Mouse (Mus musculus): ENCODE results near the gene Mcoln2. TPM values are rescaled to one million over a fixed set of nuclear protein-coding genes. Genes with fewer than 3 reads are reported as not detected.

Gene Mcoln2
- 1.9 TPM for polyA plus RNA-seq (2017; shearing (Covaris generic))

DNA sequence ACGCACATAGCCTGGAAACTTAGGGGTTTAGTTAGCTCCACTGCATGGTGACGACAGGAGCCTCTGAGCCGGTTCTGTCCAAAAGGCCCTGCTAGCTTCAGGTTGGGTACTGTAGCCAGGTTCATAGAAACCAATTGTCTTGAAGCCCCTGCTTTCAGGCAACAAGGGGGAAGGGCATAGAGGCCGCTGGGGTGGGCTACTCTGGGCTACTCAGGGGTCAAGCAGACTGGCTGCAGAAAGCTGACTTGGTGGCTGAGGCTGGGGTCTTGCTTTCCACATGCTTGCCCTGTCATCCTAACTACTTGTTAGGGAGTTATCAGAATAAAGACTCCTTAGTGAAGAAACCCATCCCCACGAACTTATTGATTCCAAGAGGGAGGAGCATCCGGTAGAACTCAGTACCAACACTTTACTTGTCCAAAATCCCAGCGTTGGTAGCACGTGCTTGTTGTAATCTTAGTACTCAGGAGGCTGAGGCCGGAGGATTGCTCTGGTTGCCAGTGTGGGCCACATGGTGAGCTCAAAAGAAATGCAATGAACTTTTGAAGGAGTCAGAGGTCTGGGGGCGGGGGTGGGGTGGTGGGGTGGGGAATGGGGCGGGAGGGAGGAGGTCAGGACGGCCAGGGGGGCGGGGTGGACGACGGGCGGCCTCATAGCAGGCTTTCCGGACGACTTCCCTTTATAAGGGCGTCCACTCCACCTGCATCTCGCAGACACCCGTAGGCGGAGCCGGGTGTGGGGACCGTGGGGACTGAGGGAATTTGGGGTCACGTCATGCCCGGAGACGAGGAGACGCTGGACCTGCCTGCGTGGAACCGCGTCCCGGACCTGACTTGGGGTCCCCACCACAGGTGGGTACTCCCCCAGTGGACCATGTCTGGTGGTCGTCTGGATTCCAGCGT lies at the start of gene Mcoln2:
TSS of gene Mcoln2 (plus strand) at position 678 of the 902 bp plus-strand sequence.

DNA sequence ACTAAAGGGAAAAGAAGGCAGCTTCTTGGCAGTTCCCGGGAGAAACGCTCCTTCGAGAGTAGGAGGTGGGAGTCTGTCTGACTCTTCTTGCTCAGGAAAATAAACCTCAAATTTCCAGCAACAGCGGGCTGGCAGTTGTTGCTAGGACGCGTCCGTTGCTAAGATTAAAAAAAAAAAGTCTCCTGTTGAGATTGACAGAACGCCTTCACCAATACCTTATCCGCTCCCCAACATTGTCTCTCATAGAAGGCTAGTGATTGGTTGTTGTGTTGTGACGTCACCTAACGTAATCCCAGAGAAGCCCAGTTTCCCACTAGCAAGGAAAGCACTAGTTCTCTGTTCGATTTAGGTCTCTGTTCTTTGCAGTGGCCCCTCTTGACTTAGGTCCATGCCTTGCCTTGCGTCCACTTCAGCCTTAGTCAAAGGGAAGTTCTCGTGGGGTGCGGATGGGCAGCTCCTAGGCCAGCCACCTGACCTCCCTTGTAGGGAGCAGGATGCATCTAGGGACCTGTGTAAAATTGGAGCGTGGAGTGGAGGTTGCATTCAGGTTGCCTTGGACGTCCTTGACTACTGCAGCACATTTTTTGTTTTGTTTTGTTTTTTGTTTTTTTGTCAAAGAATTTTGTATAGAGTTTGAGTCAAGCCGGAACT lies 41.6 kb upstream of the Mcoln2 start, which contains the start of gene Wdr63:
TSS of gene Wdr63 (minus strand) at position 210 of the 651 bp plus-strand sequence.

DNA sequence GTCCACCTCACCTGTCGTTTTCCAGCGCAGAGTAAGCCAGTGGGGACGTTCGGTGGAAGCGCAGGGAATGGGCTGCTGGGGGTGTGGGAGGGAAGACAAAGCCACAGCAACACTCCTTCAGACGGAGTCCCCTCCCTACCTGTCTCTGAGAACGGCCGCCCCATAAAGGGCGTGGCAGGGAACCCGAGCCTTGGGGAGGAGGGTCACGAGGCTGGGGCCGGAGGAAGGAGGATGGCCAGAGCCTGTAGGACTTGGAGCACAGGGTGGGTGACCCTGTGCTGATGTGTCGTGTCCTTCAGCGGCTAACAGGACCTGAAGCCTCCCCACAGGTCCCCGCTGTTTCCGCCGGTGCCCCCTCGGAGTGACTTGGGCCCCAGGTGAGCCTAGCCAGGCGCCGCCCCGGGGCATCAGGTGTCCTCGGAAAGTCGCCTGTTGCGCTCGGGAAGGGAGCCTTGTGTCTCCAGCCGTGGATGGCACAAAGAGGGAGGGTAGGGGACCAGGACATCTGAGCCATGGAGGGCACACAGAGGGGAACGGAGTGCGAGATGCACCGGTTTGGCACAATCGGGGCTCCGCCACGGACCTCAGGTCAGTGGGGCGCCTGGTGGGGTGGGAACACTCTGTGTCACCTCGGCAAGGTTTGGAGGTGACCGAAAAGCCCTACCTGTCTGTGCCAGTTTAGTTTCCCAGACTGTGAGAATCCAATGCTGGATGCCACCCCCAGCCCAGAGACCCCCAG lies 32.2 kb upstream of the Mcoln2 start, which contains the start of gene Mcoln3:
TSS of gene Mcoln3 (plus strand) at position 193 of the 739 bp plus-strand sequence.

DNA sequence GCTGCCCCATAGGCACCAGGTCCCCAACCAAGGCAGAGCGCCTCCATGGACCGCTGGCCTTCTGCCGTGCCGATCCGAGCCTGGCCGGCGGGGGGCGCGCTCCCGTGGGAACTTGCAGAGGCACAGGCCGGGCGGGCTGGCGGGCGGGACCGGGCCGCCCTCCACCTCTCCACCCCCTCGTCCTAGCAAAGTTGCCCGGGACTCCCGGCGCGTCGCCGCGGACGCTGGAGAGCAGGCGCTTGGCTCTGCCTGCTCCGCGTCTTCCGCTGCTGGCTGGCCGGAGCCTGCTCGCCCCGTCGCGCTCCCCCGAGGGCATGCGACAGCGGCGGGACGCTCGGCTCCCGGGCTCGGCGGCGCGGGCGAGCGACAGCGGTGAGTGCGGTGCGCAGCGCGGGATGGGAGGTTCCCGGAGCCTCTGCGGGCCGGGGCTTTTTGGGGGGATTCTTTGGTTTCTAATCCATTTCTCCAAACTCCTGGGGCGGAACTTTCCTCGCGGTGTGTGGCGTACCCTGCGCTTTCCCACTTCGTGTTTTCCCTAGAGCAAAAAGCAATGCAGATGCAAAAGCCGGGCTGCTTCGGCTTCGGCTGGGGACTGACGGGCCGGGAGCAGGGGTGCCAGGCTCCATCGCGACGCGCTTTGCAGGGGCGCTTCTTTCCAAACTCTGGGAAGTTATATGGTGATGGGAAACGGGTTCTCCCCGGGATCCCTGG lies 71.3 kb downstream of the Mcoln2 start, which contains the start of gene Lpar3:
TSS of gene Lpar3 (plus strand) at position 188 of the 711 bp plus-strand sequence.

Other genes with a start within 250 kb of the Mcoln2 start
- gene Bcl10, start 227.0 kb upstream of the Mcoln2 start, polyA plus RNA-seq (2017; shearing (Covaris generic)): 108 TPM
- gene 2410004B18Rik, start 211.8 kb upstream of the Mcoln2 start, polyA plus RNA-seq (2017; shearing (Covaris generic)): 28.6 TPM
- not detected for gene Syde2, start 162.0 kb upstream of the Mcoln2 start, polyA plus RNA-seq (2017; shearing (Covaris generic))
- not detected for gene Wdr63, start 41.7 kb upstream of the Mcoln2 start, polyA plus RNA-seq (2017; shearing (Covaris generic))
- gene Mcoln3, start 32.4 kb upstream of the Mcoln2 start, polyA plus RNA-seq (2017; shearing (Covaris generic)): 13.4 TPM
- not detected for gene Lpar3, start 71.1 kb downstream of the Mcoln2 start, polyA plus RNA-seq (2017; shearing (Covaris generic))